Mouse (Mus musculus): Measurements from ENCODE around the gene Pnrc1.
A peak's percentile ranks its signal among the peaks of the same experiment; 100 is the strongest.

The Pnrc1 gene

DNA sequence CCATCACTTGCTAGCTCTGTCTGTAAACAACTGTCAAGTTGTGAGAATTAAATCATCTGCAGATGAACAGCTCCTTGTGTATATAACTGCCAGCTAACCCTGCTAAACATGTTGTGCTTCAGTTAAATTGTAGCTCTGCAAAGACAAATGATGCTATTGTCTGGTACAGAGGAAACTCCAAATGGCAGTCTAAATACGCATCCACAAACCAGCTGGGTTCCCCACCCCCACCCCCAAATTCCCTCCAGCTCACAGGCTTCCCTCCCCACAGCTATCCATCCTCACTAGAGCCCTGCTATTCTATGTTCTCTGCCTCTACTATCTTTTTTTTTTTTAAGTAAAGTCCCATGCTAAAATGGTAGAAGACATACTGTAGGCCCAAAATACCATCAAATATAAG lies 68.1 kb downstream of the Pnrc1 start:
- DNase-seq = no peak

DNA sequence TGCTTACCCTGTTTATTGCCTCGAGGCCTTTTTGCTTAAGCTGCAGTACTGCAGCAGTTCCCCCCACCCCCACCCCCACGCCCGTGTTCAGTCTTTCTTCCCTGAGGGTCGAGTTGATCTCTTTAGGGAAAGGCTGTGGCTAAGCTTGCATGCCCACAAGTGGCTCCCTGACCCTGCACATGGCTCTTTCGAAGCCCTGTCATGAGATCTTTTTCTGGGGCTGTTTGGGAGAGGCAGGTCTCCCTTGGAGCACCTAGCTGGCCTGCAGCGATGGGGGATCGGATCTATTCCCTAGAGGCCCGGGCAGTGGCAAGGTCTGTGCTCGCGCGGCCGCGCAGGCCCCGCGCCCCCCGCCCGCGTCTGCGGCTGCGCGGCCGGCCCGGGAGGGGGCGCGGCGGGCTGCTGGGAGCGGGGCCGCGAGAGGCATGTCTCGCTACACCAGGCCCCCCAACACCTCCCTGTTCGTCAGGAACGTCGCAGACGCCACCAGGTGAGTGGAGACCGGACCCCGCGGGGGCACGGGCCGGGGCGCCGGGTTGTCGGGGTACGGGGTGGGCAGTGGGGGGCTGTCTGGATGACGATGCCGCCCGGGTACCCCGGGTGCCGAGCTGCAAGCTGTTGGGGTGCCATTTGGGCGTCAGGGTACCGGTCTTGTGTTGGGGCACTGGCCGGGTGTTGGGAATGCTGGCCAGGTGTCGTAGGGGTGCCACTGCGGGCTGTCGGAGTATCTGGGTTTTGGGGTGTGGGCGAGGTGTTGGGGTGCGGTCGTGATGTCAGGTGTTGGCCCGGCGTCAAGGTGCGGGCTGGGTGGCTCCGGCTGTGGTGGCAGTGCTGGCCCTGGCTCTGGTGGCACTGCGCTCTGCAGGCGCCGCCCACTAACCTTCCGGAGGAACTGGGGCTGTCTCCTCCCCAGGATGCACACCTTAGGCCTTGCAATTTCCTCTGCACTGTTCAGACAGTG lies 80.8 kb downstream of the Pnrc1 start, which contains the start of gene Srsf12:
Gene Srsf12, plus strand, starts transcription at position 111 of the 961 bp plus-strand sequence.
- peak; percentile 21 to 41 for DNase-seq

DNA sequence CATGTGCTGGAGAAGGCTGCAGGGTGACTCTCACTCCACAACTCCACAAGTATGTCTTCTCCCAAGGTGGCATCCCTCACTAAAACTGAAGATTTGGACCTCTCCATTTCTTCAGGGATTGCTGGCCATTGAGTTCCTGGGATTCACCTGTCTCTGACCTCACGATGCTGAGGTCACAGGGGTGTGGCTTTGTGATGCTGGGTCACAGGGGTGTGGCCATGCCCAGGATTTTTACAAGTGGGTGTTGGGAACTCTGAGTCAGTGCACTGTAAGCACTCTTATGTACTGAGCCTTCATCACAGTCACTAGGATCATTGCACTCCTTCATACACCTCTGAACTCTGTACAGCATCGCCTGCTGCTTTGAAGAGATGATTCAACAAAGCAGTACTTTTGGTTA lies 82.4 kb downstream of the Pnrc1 start:
- no peak for DNase-seq

DNA sequence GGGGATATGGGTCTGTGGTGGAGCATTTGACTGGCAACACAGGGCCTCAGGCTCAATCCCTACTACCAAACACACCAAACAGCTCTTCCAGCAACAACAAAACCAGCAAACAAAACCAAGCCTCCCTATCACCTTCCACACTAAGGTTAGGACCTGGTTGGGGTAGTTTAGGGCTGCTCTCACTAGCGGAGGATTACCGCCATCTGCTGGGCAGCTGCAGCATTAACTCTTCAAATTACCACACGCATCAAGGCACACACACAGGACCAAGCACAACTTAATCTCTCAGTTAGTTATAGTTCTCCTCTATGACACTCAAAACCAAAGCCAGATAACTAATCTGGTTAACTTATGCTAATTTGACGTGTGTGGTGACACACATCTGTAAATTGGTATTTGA lies 85.3 kb downstream of the Pnrc1 start:
- peak in 1 of 2 experiments; percentile 10 for DNase-seq

DNA sequence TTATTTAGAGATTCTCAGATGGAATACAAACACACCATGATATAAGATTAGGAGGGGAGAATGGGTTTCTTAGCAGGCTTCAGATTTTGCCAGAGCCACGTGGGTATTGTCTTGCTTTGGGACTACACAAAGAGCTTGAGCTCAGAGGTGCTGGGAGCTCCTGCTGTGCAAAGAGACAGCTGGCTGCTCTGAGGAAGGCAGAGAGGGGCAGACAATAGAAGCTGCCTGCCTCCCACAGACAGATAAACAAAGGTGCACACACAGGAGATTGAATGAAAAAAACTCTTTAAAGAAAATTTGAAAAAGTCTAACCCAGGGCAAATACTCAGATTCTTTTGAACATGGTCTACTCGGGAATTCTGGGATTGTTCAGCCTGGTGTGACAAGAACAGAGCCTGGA lies 91.8 kb downstream of the Pnrc1 start:
- no peak for DNase-seq
